1 mouse cellular context compared by ENCODE assay signal in genomic region chr12:35966098-35966767, GRCm38 (mm10).
TF ChIP-seq lines count a peak whose summit lies in the region.

No protein-coding gene starts in this region.

TF ChIP-seq in MEL, 35 proteins besides CTCF, POLR2A, EP300 and RAD21 (continued from another document):
- no peak for TF ChIP-seq JUND (IDR thresholded peaks at IDR 0.05; ENCODE audit: low read depth, low read length)
- TF ChIP-seq TAL1 (IDR thresholded peaks at IDR 0.05; ENCODE audit: low read length) = peak; percentile 97
- peak; percentile 8; the same call in 1 of the 2 replicates for TF ChIP-seq BHLHE40 (IDR thresholded peaks at IDR 0.05; ENCODE audit: borderline replicate concordance, low read depth, low read length)
- no peak for TF ChIP-seq GABPA (IDR thresholded peaks at IDR 0.05; ENCODE audit: low read depth, low read length)
- peak; percentile 44; the same call in 1 of the 2 replicates for TF ChIP-seq HCFC1 (IDR thresholded peaks at IDR 0.05; ENCODE audit: low read depth, low read length)
